Mouse (Mus musculus): ENCODE measurements at regions not wholly inside any gene's neighbourhood (a gene's known extent, or its start where the extent isn't known, plus 50 kb on each side); places are given as distances from the start of the nearest gene placed in this dataset.

- TF ChIP-seq CTCF (IDR thresholded peaks at IDR 0.05; ENCODE audit: low read depth, low read length), result peak; percentile 14; the same call in 1 of the 2 replicates
- TF ChIP-seq POLR2A (IDR thresholded peaks at IDR 0.05; ENCODE audit: extremely low read depth, insufficient read depth, low read length), result no peak
These were observed 269.8 kb downstream of the Etv1 start for GRCm38 (mm10) chr12:39048958-39049357.
